Mouse (Mus musculus): ENCODE results near the gene Ear6. TPM values are rescaled to one million over a fixed set of nuclear protein-coding genes. Genes with fewer than 3 reads are reported as not detected.

Gene Ear6
- polyA plus RNA-seq, 1 experiment from 2014 or later = not detected

DNA sequence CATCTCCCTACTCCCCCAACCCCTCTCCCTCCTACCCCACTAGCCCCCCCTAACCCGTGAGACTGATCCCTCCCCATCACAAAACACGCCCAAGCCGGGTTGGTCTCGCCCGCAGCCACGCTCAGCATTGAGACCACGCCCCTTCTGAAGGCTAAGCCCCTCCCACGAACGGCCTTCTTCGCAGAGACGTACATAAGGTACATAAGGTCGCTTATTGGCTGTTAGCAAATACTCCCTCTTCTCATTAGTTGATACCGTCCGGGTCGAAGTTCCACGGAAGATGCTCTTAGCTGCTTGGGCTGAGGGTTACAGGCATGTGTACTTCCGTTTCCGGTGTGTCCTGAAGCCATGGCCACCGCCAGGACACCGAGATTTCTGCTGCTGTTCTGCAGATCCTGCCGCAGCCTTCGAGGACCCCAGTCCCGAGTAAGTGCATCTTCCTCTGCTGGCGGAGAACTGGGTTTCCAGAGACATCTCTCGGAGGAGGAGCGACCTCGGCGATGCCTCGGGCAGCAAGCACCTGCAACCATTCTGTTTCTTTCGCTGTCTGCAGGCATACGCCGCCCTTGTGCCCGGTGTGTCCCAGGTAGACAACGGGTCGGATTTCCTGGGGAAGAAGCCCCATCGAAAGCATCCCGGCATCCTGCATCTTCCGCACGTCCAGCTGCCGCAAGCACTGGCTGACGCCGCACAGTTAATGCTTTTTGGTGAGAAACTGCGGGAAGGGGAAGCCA is 31.3 kb downstream of the Ear6 start, which contains the start of gene Mettl17:
TSS of gene Mettl17 (plus strand) at position 245 of the 734 bp plus-strand sequence.
- no peaks in the 10 kb centered on the region for H3K9me3 ChIP-seq (replicated peaks; ENCODE audit: control insufficient read depth, low read length)
- no peaks in the 10 kb centered on the region for H3K27me3 ChIP-seq (ENCODE audit: control insufficient read depth, insufficient read depth, low read length)

DNA sequence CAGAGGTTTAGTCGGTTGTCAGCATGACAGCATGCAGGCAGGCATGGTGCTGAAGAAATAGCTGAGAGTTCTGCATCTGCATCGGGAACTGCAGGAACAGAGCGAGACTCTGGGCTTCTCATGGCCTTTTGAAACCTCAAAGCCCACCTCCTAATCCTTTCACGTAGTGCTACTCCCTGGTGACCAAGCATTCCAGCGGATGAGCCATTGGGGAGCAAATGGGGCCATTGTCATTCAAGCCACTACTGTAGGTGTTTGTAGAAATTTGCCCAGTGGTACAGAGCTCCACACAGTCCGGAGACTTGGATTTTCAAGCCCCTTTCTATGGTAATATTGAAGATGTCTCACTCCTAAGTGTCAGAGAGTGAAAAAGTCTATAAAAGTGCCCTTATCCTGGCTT is 32.6 kb downstream of the Ear6 start:
- Histone ChIP-seq H3K4me3 (ENCODE audit: low read depth, low read length) (no peak overlapping the region), H3K4me2 (peak overlapping the region; percentile 82; the same call in 1 of the 2 replicates), H3K27me3 (ENCODE audit: control insufficient read depth, insufficient read depth, low read length) (no peaks in the 10 kb centered on the region), H3K9ac (ENCODE audit: low read depth, low read length) (no peak overlapping the region), H3K27ac (ENCODE audit: low read depth, low read length) (no peak overlapping the region), H3K9me3 (replicated peaks; ENCODE audit: control insufficient read depth, low read length) (no peaks in the 10 kb centered on the region), H3K36me3 (ENCODE audit: control insufficient read depth, insufficient read depth, low read length) (peaks cover 21% of the 10 kb centered on the region), H3K4me1 (ENCODE audit: control insufficient read depth, insufficient read depth, low read length) (peaks cover 6% of the 10 kb centered on the region; the same call in 1 of the 2 replicates)
- ATAC-seq (replicated peaks; ENCODE audit: insufficient number of reproducible peaks, low FRiP score, low TSS enrichment) = no peak
- WGBS (ENCODE audit: insufficient replicate concordance) = 63% methylated on average over 6 of the region's 6 CpGs

More for the DNA sequence above, 31.3 kb downstream of the Ear6 start, which contains the start of gene Mettl17:
- Histone ChIP-seq H3K4me3 (ENCODE audit: low read depth, low read length) (peak within 1 kb of the TSS; percentile 82), H3K27ac (ENCODE audit: low read depth, low read length) (peak within 1 kb of the TSS; percentile 70), H3K36me3 (ENCODE audit: control insufficient read depth, insufficient read depth, low read length) (peaks cover 11% of the 10 kb centered on the region), H3K4me2 (peak within 1 kb of the TSS; percentile 82), H3K9ac (ENCODE audit: low read depth, low read length) (peak within 1 kb of the TSS; percentile 82), H3K4me1 (ENCODE audit: control insufficient read depth, insufficient read depth, low read length) (peaks cover 6% of the 10 kb centered on the region; the same call in 1 of the 2 replicates)
- whole genome bisulfite sequencing (ENCODE audit: insufficient replicate concordance) = under 1% methylated on average over 43 of the region's 43 CpGs
- ATAC-seq (replicated peaks; ENCODE audit: insufficient number of reproducible peaks, low FRiP score, low TSS enrichment) = peak; percentile 96

GRCm38 (mm10) chr14:51889833-51890232 is 36.3 kb downstream of the Ear6 start:
- H3K4me3 ChIP-seq (ENCODE audit: low read depth, low read length) = no peak overlapping the region
- no peak overlapping the region for H3K27ac ChIP-seq (ENCODE audit: low read depth, low read length)
- no peaks in the 10 kb centered on the region for H3K27me3 ChIP-seq (ENCODE audit: control insufficient read depth, insufficient read depth, low read length)
- peaks cover 21% of the 10 kb centered on the region for H3K4me1 ChIP-seq (ENCODE audit: control insufficient read depth, insufficient read depth, low read length)
- no peak for ATAC-seq (replicated peaks; ENCODE audit: insufficient number of reproducible peaks, low FRiP score, low TSS enrichment)
- peaks cover 29% of the 10 kb centered on the region for H3K36me3 ChIP-seq (ENCODE audit: control insufficient read depth, insufficient read depth, low read length)
- no peak overlapping the region for H3K4me2 ChIP-seq
- no peaks in the 10 kb centered on the region for H3K9me3 ChIP-seq (replicated peaks; ENCODE audit: control insufficient read depth, low read length)
- 84% methylated on average over 6 of the region's 6 CpGs for WGBS (ENCODE audit: insufficient replicate concordance)
- H3K9ac ChIP-seq (ENCODE audit: low read depth, low read length) = no peak overlapping the region

- H3K27me3 ChIP-seq (ENCODE audit: control insufficient read depth, insufficient read depth, low read length) = no peaks in the 10 kb centered on the region
- no peak within 1 kb of the TSS for H3K4me3 ChIP-seq (ENCODE audit: low read depth, low read length)
- no peaks in the 10 kb centered on the region for H3K9me3 ChIP-seq (replicated peaks; ENCODE audit: control insufficient read depth, low read length)
- ATAC-seq (replicated peaks; ENCODE audit: insufficient number of reproducible peaks, low FRiP score, low TSS enrichment) = no peak
- no peak within 1 kb of the TSS for H3K9ac ChIP-seq (ENCODE audit: low read depth, low read length)
- no peak within 1 kb of the TSS for H3K4me2 ChIP-seq
- H3K27ac ChIP-seq (ENCODE audit: low read depth, low read length) = no peak within 1 kb of the TSS
- H3K4me1 ChIP-seq (ENCODE audit: control insufficient read depth, insufficient read depth, low read length) = peaks cover 16% of the 10 kb centered on the region
- WGBS (ENCODE audit: insufficient replicate concordance) = 88% methylated on average over 9 of the region's 9 CpGs
- peaks cover 26% of the 10 kb centered on the region for H3K36me3 ChIP-seq (ENCODE audit: control insufficient read depth, insufficient read depth, low read length)
These were observed 38.9 kb downstream of the Ear6 start, which contains the start of gene Slc39a2 for GRCm38 (mm10) chr14:51892191-51892939. Gene Slc39a2, plus strand, starts transcription at chr14:51892889.

- WGBS (ENCODE audit: insufficient replicate concordance) = 25% methylated on average over 10 of the region's 10 CpGs
- H3K36me3 ChIP-seq (ENCODE audit: control insufficient read depth, insufficient read depth, low read length) = peaks cover 25% of the 10 kb centered on the region
- no peak overlapping the region for H3K9ac ChIP-seq (ENCODE audit: low read depth, low read length)
- H3K27me3 ChIP-seq (ENCODE audit: control insufficient read depth, insufficient read depth, low read length) = no peaks in the 10 kb centered on the region
- no peak overlapping the region for H3K27ac ChIP-seq (ENCODE audit: low read depth, low read length)
- H3K9me3 ChIP-seq (replicated peaks; ENCODE audit: control insufficient read depth, low read length) = no peaks in the 10 kb centered on the region
- no peak; the same call in 1 of the 2 replicates for ATAC-seq (replicated peaks; ENCODE audit: insufficient number of reproducible peaks, low FRiP score, low TSS enrichment)
- H3K4me3 ChIP-seq (ENCODE audit: low read depth, low read length) = no peak overlapping the region
- H3K4me2 ChIP-seq = no peak overlapping the region
- peaks cover 16% of the 10 kb centered on the region for H3K4me1 ChIP-seq (ENCODE audit: control insufficient read depth, insufficient read depth, low read length)
These were observed 39.7 kb downstream of the Ear6 start for GRCm38 (mm10) chr14:51893094-51893794.

DNA sequence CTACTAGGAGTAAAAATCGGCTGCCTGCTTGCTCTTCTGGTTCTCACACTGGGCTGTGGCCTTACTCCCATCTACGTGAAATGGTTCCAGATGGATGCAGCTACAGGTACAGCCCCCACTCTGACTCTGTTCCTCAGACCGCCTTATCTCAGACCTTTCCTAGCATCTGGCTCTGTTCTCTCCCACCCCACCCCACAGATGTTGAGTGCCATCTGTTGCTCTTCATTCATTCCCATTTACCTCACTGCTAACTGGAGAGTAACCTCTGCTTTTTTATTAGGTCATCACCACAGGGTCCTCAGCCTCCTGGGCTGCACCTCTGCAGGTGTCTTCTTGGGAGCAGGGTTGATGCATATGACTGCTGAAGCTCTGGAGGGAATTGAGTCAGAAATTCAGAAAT is 40.3 kb downstream of the Ear6 start:
- H3K27me3 ChIP-seq (ENCODE audit: control insufficient read depth, insufficient read depth, low read length) = no peaks in the 10 kb centered on the region
- peaks cover 25% of the 10 kb centered on the region for H3K36me3 ChIP-seq (ENCODE audit: control insufficient read depth, insufficient read depth, low read length)
- no peak overlapping the region for H3K4me3 ChIP-seq (ENCODE audit: low read depth, low read length)
- H3K4me2 ChIP-seq = no peak overlapping the region
- H3K27ac ChIP-seq (ENCODE audit: low read depth, low read length) = no peak overlapping the region
- no peaks in the 10 kb centered on the region for H3K9me3 ChIP-seq (replicated peaks; ENCODE audit: control insufficient read depth, low read length)
- WGBS (ENCODE audit: insufficient replicate concordance) = 24% methylated on average over 3 of the region's 3 CpGs
- peaks cover 16% of the 10 kb centered on the region for H3K4me1 ChIP-seq (ENCODE audit: control insufficient read depth, insufficient read depth, low read length)
- no peak overlapping the region for H3K9ac ChIP-seq (ENCODE audit: low read depth, low read length)
- ATAC-seq (replicated peaks; ENCODE audit: insufficient number of reproducible peaks, low FRiP score, low TSS enrichment) = no peak

DNA sequence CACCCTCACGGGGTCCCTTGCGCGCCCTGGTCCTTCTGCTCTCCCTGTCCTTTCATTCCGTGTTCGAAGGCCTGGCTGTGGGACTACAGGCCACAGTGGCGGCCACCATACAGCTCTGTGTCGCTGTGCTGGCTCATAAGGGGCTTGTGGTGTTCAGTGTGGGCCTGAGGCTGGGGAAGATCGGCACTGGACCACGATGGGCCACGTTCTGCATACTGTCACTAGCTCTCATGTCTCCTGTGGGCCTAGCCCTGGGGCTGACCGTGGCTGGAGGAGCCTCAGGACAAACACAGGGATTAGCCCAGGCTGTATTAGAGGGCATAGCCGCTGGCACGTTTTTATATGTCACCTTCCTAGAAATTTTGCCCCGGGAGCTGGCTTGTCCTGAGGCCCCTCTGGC is 41.6 kb downstream of the Ear6 start:
- ATAC-seq (replicated peaks; ENCODE audit: insufficient number of reproducible peaks, low FRiP score, low TSS enrichment) = no peak
- Histone ChIP-seq H3K36me3 (ENCODE audit: control insufficient read depth, insufficient read depth, low read length) (peaks cover 19% of the 10 kb centered on the region), H3K27me3 (ENCODE audit: control insufficient read depth, insufficient read depth, low read length) (no peaks in the 10 kb centered on the region), H3K4me3 (ENCODE audit: low read depth, low read length) (no peak overlapping the region), H3K4me2 (no peak overlapping the region), H3K27ac (ENCODE audit: low read depth, low read length) (no peak overlapping the region), H3K9me3 (replicated peaks; ENCODE audit: control insufficient read depth, low read length) (no peaks in the 10 kb centered on the region), H3K4me1 (ENCODE audit: control insufficient read depth, insufficient read depth, low read length) (peaks cover 16% of the 10 kb centered on the region), H3K9ac (ENCODE audit: low read depth, low read length) (0 out of 2 replicates have a peak overlapping the region, but pooled peaks have one; percentile 28)
- 75% methylated on average over 14 of the region's 14 CpGs for WGBS (ENCODE audit: insufficient replicate concordance)

DNA sequence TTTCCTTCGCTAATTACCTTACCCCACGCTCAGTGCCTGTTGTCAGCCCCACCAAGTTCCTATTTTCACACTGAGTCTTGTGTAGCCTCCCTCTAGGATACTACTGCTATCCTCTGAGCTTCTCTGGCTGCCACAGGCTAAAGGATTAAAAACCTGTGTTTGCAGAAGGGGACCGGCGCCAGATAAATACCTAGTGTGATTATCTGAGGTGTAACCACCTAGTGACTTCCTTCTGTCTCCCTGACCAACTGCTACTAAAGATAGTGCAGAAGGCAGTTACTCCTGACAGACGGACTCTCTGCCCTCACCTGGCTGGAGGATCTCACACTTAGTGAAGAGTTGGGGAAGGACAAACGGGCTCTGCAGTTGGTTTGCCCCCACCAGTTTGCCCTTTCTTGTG is 42.5 kb downstream of the Ear6 start:
- H3K36me3 ChIP-seq (ENCODE audit: control insufficient read depth, insufficient read depth, low read length) = peaks cover 12% of the 10 kb centered on the region
- H3K4me2 ChIP-seq = no peak overlapping the region
- peaks cover 16% of the 10 kb centered on the region for H3K4me1 ChIP-seq (ENCODE audit: control insufficient read depth, insufficient read depth, low read length)
- no peaks in the 10 kb centered on the region for H3K27me3 ChIP-seq (ENCODE audit: control insufficient read depth, insufficient read depth, low read length)
- ATAC-seq (replicated peaks; ENCODE audit: insufficient number of reproducible peaks, low FRiP score, low TSS enrichment) = no peak
- no peak overlapping the region for H3K27ac ChIP-seq (ENCODE audit: low read depth, low read length)
- no peak overlapping the region for H3K4me3 ChIP-seq (ENCODE audit: low read depth, low read length)
- WGBS (ENCODE audit: insufficient replicate concordance) = 64% methylated on average over 6 of the region's 6 CpGs
- H3K9me3 ChIP-seq (replicated peaks; ENCODE audit: control insufficient read depth, low read length) = no peaks in the 10 kb centered on the region
- H3K9ac ChIP-seq (ENCODE audit: low read depth, low read length) = no peak overlapping the region

Measured in heart, embryonic 11.5 days (tissue).